ENCODE assay signal across 9 mouse cellular contexts in the genomic region with DNA sequence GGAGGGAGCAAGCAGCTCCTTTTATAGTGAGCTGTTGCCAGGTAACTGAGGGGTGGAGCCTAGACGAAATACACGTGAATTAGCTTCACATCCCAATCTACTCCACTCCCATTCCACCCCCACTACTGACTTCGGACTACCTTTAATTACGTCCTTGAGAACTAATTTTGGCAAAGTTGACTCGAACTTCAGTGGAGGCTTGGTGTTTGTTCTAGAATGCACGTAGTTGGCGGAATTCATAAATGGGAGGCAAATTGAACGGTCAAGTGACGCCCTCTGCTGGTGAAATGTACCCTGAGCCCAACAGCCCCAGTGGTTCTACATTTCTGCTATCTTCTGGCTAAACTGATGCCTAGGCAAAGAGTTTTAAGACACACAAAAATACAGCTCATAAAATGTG. TPM values are rescaled to one million over a fixed set of nuclear protein-coding genes. Genes with fewer than 3 reads are reported as not detected.
DNase-seq lines count a peak whose midpoint lies in the region; ATAC-seq and TF ChIP-seq lines count a peak whose summit lies in the region.
"Had no signal": no experiment of that assay in that cellular context is flagged by ENCODE, and none has a peak within 500 bp of the region (broad histone marks: within the 10 kb centered on the region; RNA-seq: fewer than 3 reads in every experiment).

No protein-coding gene starts in this region.

- peak; percentile 84 to 93 for TF ChIP-seq CTCF in CH12.LX (conservative IDR thresholded peaks at IDR 0.05 in 1 of 2, IDR thresholded peaks at IDR 0.05 in 1 of 2; ENCODE audit: low read depth in 2 of 2, low read length in 2 of 2)
- TF ChIP-seq CTCF in cerebellum, adult 2 months (IDR thresholded peaks at IDR 0.05; ENCODE audit: borderline replicate concordance, insufficient read depth, low read depth, low read length), result no peak

- TF ChIP-seq POLR2A in CH12.LX (IDR thresholded peaks at IDR 0.05; ENCODE audit: low read depth, low read length), result no peak
- TF ChIP-seq POLR2A in cerebellum, adult 2 months (IDR thresholded peaks at IDR 0.05; ENCODE audit: borderline replicate concordance, insufficient read depth, low read length), result no peak

- in situ Hi-C loops in CH12.LX (cut with MboI; ENCODE audit: low pct_ligation_motif_present, low pct_unique_long_range_greater_than_20kb, low sequenced_read_pairs), result loop anchor here (5.0 kb wide), 1 partner anchor 561 kb away; no protein-coding TSS in a partner anchor

- dilution Hi-C loops in CH12.LX (cut with MboI; ENCODE audit: extremely low pct_ligation_motif_present, extremely low pct_unique_long_range_greater_than_20kb, low sequenced_read_pairs), result no loop called here

- WGBS in limb, embryonic 10.5 days, result 26% methylated on average over 9 of the region's 9 CpGs
- WGBS in cerebellum, adult 2 months, result 25% methylated on average over 9 of the region's 9 CpGs

- peaks cover 3% of the 10 kb centered on the region for H3K27me3 ChIP-seq in CH12.LX (replicated peaks)
- H3K27me3 ChIP-seq in limb, embryonic 10.5 days (ENCODE audit: low read depth, poor library complexity, severe bottlenecking), result peaks cover 5% of the 10 kb centered on the region; the same call in 1 of the 2 replicates
- H3K27me3 ChIP-seq in cerebellum, adult 2 months (ENCODE audit: control insufficient read depth, insufficient read depth, low read length), result no peaks in the 10 kb centered on the region

- H3K36me3 ChIP-seq in CH12.LX (replicated peaks in 1 of 2; ENCODE audit: control insufficient read depth in 1 of 2, insufficient read depth in 1 of 2, low read length in 1 of 2), result no peaks in the 10 kb centered on the region
- no peaks in the 10 kb centered on the region for H3K36me3 ChIP-seq in limb, embryonic 10.5 days

- peak; percentile 90 for TF ChIP-seq RAD21 in CH12.LX (IDR thresholded peaks at IDR 0.05; ENCODE audit: low read depth, low read length)

- no peak overlapping the region for H3K9ac ChIP-seq in CH12.LX (ENCODE audit: insufficient read depth, low read depth)

- peak overlapping the region; percentile 30 to 48 (median 36) for H3K4me3 ChIP-seq in CH12.LX (replicated peaks in 1 of 3; ENCODE audit: low read depth in 2 of 3, low read length in 2 of 3, poor library complexity in 1 of 3)
- H3K4me3 ChIP-seq in limb, embryonic 10.5 days, result no peak overlapping the region
- no peak overlapping the region for H3K4me3 ChIP-seq in cerebellum, adult 2 months (replicated peaks; ENCODE audit: insufficient read depth, low read depth, low read length)

- no peaks in the 10 kb centered on the region for H3K9me3 ChIP-seq in CH12.LX (replicated peaks; ENCODE audit: low read length)
- H3K9me3 ChIP-seq in limb, embryonic 10.5 days (replicated peaks), result no peaks in the 10 kb centered on the region

- intact Hi-C loops in heart, postnatal 10 days (cut with DNase I), result loop anchor here (5.0 to 10.0 kb wide), 3 partner anchors 181 to 678 kb away; no protein-coding TSS in a partner anchor

- no peak for TF ChIP-seq EP300 in CH12.LX (IDR thresholded peaks at IDR 0.05; ENCODE audit: low read length)

- peak overlapping the region; percentile 93 for H3K4me2 ChIP-seq in CH12.LX (ENCODE audit: insufficient read depth, low read depth, poor library complexity, severe bottlenecking)

- peaks cover 3 to 24% of the 10 kb centered on the region in 2 experiments; a peak in 3 of 4 replicates for H3K4me1 ChIP-seq in CH12.LX (ENCODE audit: control insufficient read depth in 1 of 2, insufficient read depth in 2 of 2)
- H3K4me1 ChIP-seq in limb, embryonic 10.5 days, result no peaks in the 10 kb centered on the region
- H3K4me1 ChIP-seq in cerebellum, adult 2 months (ENCODE audit: control insufficient read depth, insufficient read depth, low read length), result no peaks in the 10 kb centered on the region

- no peaks in the 10 kb centered on the region for H3K79me2 ChIP-seq in CH12.LX (replicated peaks; ENCODE audit: control insufficient read depth, extremely low read depth, insufficient read depth, poor library complexity, severe bottlenecking)

- peak; percentile 43; the same call in 1 of the 2 replicates for ATAC-seq in common myeloid progenitor, adult 5-6 weeks (replicated peaks; ENCODE audit: low read depth, poor library complexity, severe bottlenecking)

- peak; percentile 5 to 21 for DNase-seq in heart, postnatal 10 days
- DNase-seq in heart, adult 8-10 months (ENCODE audit: low spot score), result no peak
- DNase-seq in CH12.LX (ENCODE audit: extremely low read depth), result peak; percentile 86
- peak; percentile 36 for DNase-seq in limb, embryonic 10.5 days (ENCODE audit: low spot score)
- DNase-seq in retina, embryonic 14.5 days (ENCODE audit: low spot score), result peak; percentile 36
- DNase-seq in left cerebral cortex, adult 9 months (ENCODE audit: low spot score in 2 of 2), result no peak
- DNase-seq in cerebellum, adult 2 months, result no peak

- no peak overlapping the region for H3K27ac ChIP-seq in CH12.LX (ENCODE audit: insufficient read depth, low read depth)
- H3K27ac ChIP-seq in limb, embryonic 10.5 days, result no peak overlapping the region
- no peak overlapping the region for H3K27ac ChIP-seq in cerebellum, adult 2 months (ENCODE audit: insufficient read depth, low read length)
- H3K27ac ChIP-seq: macrophage had no signal

TF ChIP-seq in CH12.LX, 34 proteins besides CTCF, POLR2A, EP300 and RAD21:
- TF ChIP-seq GABPA (IDR thresholded peaks at IDR 0.05; ENCODE audit: insufficient replicate concordance, low read depth, low read length), result no peak
- TF ChIP-seq UBTF (IDR thresholded peaks at IDR 0.05; ENCODE audit: low read depth, low read length), result no peak
- no peak for TF ChIP-seq MEF2A (IDR thresholded peaks at IDR 0.05; ENCODE audit: borderline replicate concordance, low read depth, low read length)
- no peak for TF ChIP-seq KAT2A (IDR thresholded peaks at IDR 0.05; ENCODE audit: insufficient replicate concordance, low read length)
- no peak for TF ChIP-seq USF1 (IDR thresholded peaks at IDR 0.05; ENCODE audit: low read depth, low read length)
- no peak for TF ChIP-seq ZMIZ1 (IDR thresholded peaks at IDR 0.05; ENCODE audit: low read depth, low read length)
- TF ChIP-seq ZNF384 (IDR thresholded peaks at IDR 0.05; ENCODE audit: low read depth, low read length), result no peak
- no peak for TF ChIP-seq IRF4 (IDR thresholded peaks at IDR 0.05; ENCODE audit: low read depth, low read length)
- TF ChIP-seq USF2 (conservative IDR thresholded peaks at IDR 0.05; ENCODE audit: low read depth, low read length), result no peak
- TF ChIP-seq MAZ (IDR thresholded peaks at IDR 0.05; ENCODE audit: low read depth, low read length), result no peak
- TF ChIP-seq BHLHE40 (IDR thresholded peaks at IDR 0.05; ENCODE audit: low read depth, low read length), result peak; percentile 54
- TF ChIP-seq TCF12 (IDR thresholded peaks at IDR 0.05; ENCODE audit: low read depth, low read length), result no peak
- TF ChIP-seq NRF1 (IDR thresholded peaks at IDR 0.05; ENCODE audit: low read depth, low read length), result no peak
- peak; percentile 46; the same call in 1 of the 2 replicates for TF ChIP-seq MAX (IDR thresholded peaks at IDR 0.05; ENCODE audit: low read length)
- TF ChIP-seq CHD1 (IDR thresholded peaks at IDR 0.05; ENCODE audit: low read depth, low read length), result no peak
- TF ChIP-seq RCOR1 (conservative IDR thresholded peaks at IDR 0.05; ENCODE audit: low read depth, low read length), result no peak
- TF ChIP-seq MAFK (IDR thresholded peaks at IDR 0.05; ENCODE audit: insufficient replicate concordance, low read length), result no peak
- peak; percentile 83 for TF ChIP-seq SMC3 (IDR thresholded peaks at IDR 0.05; ENCODE audit: low read depth, low read length)
- TF ChIP-seq SIN3A (IDR thresholded peaks at IDR 0.05; ENCODE audit: low read length), result peak; percentile 40; the same call in 1 of the 2 replicates
- peak; percentile 14; the same call in 1 of the 2 replicates for TF ChIP-seq MXI1 (IDR thresholded peaks at IDR 0.05; ENCODE audit: low read depth, low read length)
- no peak for TF ChIP-seq NELFE (IDR thresholded peaks at IDR 0.05; ENCODE audit: low read depth, low read length)
- no peak for TF ChIP-seq HCFC1 (IDR thresholded peaks at IDR 0.05; ENCODE audit: low read depth, low read length)
- TF ChIP-seq E2F4 (IDR thresholded peaks at IDR 0.05; ENCODE audit: insufficient replicate concordance, low read depth, low read length), result no peak
- TF ChIP-seq MYC (IDR thresholded peaks at IDR 0.05; ENCODE audit: low read depth, low read length), result no peak
- TF ChIP-seq JUN (IDR thresholded peaks at IDR 0.05; ENCODE audit: insufficient read depth, low read depth, low read length), result no peak
- TF ChIP-seq PAX5 (IDR thresholded peaks at IDR 0.05; ENCODE audit: low read length), result no peak
- no peak for TF ChIP-seq ELF1 (IDR thresholded peaks at IDR 0.05; ENCODE audit: low read depth, low read length)
- TF ChIP-seq TBP (conservative IDR thresholded peaks at IDR 0.05; ENCODE audit: low read depth, low read length), result 0 out of 2 replicates have a peak, but pooled peaks have one; percentile 46
- TF ChIP-seq ZKSCAN1 (IDR thresholded peaks at IDR 0.05; ENCODE audit: borderline replicate concordance, low read depth, low read length), result no peak
- TF ChIP-seq JUND (conservative IDR thresholded peaks at IDR 0.05; ENCODE audit: low read depth, low read length), result no peak
- peak; percentile 66; the same call in 1 of the 2 replicates for TF ChIP-seq ZC3H11A (IDR thresholded peaks at IDR 0.05; ENCODE audit: low read depth, low read length)
- TF ChIP-seq POLR2AphosphoS2 (IDR thresholded peaks at IDR 0.05; ENCODE audit: low read depth, low read length), result no peak
- no peak for TF ChIP-seq ETS1 (conservative IDR thresholded peaks at IDR 0.05; ENCODE audit: low read depth, low read length)
- no peak for TF ChIP-seq CHD2 (IDR thresholded peaks at IDR 0.05; ENCODE audit: low read length)

RNA-seq across cellular contexts. Expression of a gene that starts 7.3 kb away (rescaled TPM):
- 10 to 100 TPM; 24.4 to 25.2 TPM for total RNA-seq in heart, postnatal 10 days (2021)
- 10 to 100 TPM; 21.6 to 24.7 (median 24.0) TPM for total RNA-seq in heart, adult 8-10 months (2022)
- total RNA-seq in CH12.LX (2012; rRNA removed) (107 and 114 TPM in 2 replicates), CH12.LX (2014; rRNA removed) (217 and 256 TPM in 2 replicates)
- polyA plus RNA-seq in CH12.LX (2012; ENCODE audit: insufficient read length, low read depth), result 189 and 214 TPM in 2 replicates
- total RNA-seq in common myeloid progenitor, adult 5-6 weeks (2017), result 67.5 and 127 TPM in 2 replicates
- 78.7 and 79.1 TPM in 2 replicates for polyA plus RNA-seq in limb, embryonic 10.5 days (2016; fragmentation: Nextera tagmentation; extraction: Ambion mirVana)
- polyA plus RNA-seq in cerebellum, adult 2 months (2012; rRNA removed), result 37.6 and 38.5 TPM in 2 replicates

Comparison
In these comparisons a context has a peak if more than half of its experiments do, and no peak if none do; other contexts are left out.
1. DNase-seq: peak in heart, postnatal 10 days (2 of 2), CH12.LX (single experiment), limb, embryonic 10.5 days (single experiment) and retina, embryonic 14.5 days (single experiment); none in heart, adult 8-10 months (single experiment), left cerebral cortex, adult 9 months (0 of 2) and cerebellum, adult 2 months (0 of 2).
2. H3K4me3 ChIP-seq: peak in CH12.LX (3 of 3); none in limb, embryonic 10.5 days (single experiment) and cerebellum, adult 2 months (single experiment).